Mouse (Mus musculus) ES-E14 (cell line): ENCODE results near the gene Cfap61. TPM values are rescaled to one million over a fixed set of nuclear protein-coding genes. Genes with fewer than 3 reads are reported as not detected.

Experiments
- DNase-seq: peaks from one replicate; pipeline ENCODE4 v3.0.0-alpha.2; 2013; ENCODE audit warnings: low read depth, low spot score
- H3K27ac ChIP-seq: 2 replicates; pipeline ENCODE4 v1.5.1; 2012; ENCODE audit warnings: low read depth, mild to moderate bottlenecking, low read length, moderate library complexity, mixed read lengths; ENCODE audit not compliant: poor library complexity, insufficient read depth, severe bottlenecking
- H3K36me3 ChIP-seq: 2 replicates; pipeline ENCODE4 v1.6.1; 2012; ENCODE audit warnings: mild to moderate bottlenecking, low read length, moderate library complexity, mixed read lengths; ENCODE audit not compliant: control insufficient read depth, poor library complexity, insufficient read depth, severe bottlenecking
- H3K4me1 ChIP-seq, 2 experiments: fragments of 150-350 bp in 1 of 2; sonication (generic) in 1 of 2; 2 replicates each; pipeline ENCODE4 v1.6.1; 2012; ENCODE audit warnings: low read length in 2 of 2, mild to moderate bottlenecking in 1 of 2, mixed read lengths in 1 of 2; ENCODE audit not compliant: control insufficient read depth in 2 of 2, insufficient read depth in 2 of 2, poor library complexity in 1 of 2
- H3K4me3 ChIP-seq, 2 experiments: fragments of 150-350 bp in 1 of 2; sonication (generic) in 1 of 2; 2 replicates each; pipeline ENCODE4 v1.5.1; 2012; ENCODE audit warnings: low read length in 2 of 2, low read depth in 1 of 2, mild to moderate bottlenecking in 1 of 2, mixed read lengths in 1 of 2; ENCODE audit not compliant: insufficient read depth in 1 of 2, poor library complexity in 1 of 2, severe bottlenecking in 1 of 2
- H3K9ac ChIP-seq: 2 replicates; pipeline ENCODE4 v1.6.1; 2012; ENCODE audit warnings: low read depth, mild to moderate bottlenecking, low read length, mixed read lengths; ENCODE audit not compliant: poor library complexity, insufficient read depth, severe bottlenecking
- H3K9me3 ChIP-seq: fragments of 150-350 bp; sonication (generic); 2 replicates; pipeline ENCODE4 v1.6.1; 2012; ENCODE audit warnings: low read depth, mild to moderate bottlenecking, low read length; ENCODE audit not compliant: control insufficient read depth, insufficient read depth
- CHD2 ChIP-seq: IDR thresholded peaks from 2 replicates; pipeline ENCODE4 v1.6.1; 2014; ENCODE audit warnings: mild to moderate bottlenecking, low read depth, low read length, inconsistent platforms
- HCFC1 ChIP-seq: IDR thresholded peaks from 2 replicates; pipeline ENCODE4 v1.6.1; 2012; ENCODE audit warnings: low read length, inconsistent platforms, borderline replicate concordance; ENCODE audit not compliant: insufficient read depth
- MAFK ChIP-seq: IDR thresholded peaks from 2 replicates; pipeline ENCODE4 v1.6.1; 2014; ENCODE audit warnings: mild to moderate bottlenecking, low read depth, low read length, inconsistent platforms; ENCODE audit not compliant: insufficient read depth
- ZC3H11A ChIP-seq: IDR thresholded peaks from 2 replicates; pipeline ENCODE4 v1.6.1; 2012; ENCODE audit warnings: low read depth, mild to moderate bottlenecking, inconsistent platforms, low read length, borderline replicate concordance
- ZNF384 ChIP-seq: IDR thresholded peaks from 2 replicates; pipeline ENCODE4 v1.6.1; 2012; ENCODE audit warnings: low read depth, low read length, inconsistent platforms
- in situ Hi-C, 2 experiments: fragments of 600-800 bp; cut with MboI; formaldehyde crosslinking; loops; one replicate each; pipeline ENCODE4 v1.15.1; 2025; ENCODE audit warnings: low sequenced_read_pairs in 2 of 2, inconsistent platforms in 1 of 2; ENCODE audit not compliant: unreplicated experiment in 2 of 2
- total RNA-seq: library from RNA; depleted of rRNA; stranded (reverse); fragments of 300-350 nt; gene quantifications from 2 replicates; pipeline ENCODE4 v1.2.3, GENCODE M21; 2012

Cfap61 gene
- total RNA-seq, 1 experiment: 0.45 TPM

DNA sequence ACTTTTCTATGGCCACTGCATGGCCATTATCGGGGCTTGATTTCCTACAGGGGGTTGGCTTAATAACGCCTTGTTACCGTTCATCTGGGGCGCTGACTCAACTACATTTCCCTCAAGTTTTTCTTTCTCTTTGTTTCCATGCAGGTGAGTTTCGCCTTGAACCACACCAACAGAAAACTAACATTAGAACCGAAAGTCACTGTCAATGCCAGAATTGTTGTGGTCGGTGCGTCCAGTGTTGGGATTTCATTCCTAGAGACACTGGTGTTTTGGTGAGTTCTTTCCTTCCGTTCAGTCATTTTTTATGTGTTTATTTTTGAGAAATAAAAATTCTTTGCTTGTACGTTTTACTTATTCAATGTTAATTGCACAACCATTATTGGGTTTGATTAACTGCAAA lies 142.5 kb downstream of the Cfap61 start:
- Histone ChIP-seq H3K27ac (no peak overlapping the region), H3K4me3 (no peak overlapping the region), H3K9ac (no peak overlapping the region), H3K36me3 (no peaks in the 10 kb centered on the region), H3K9me3 (no peaks in the 10 kb centered on the region), H3K4me1 (peaks cover 0 to 2% of the 10 kb centered on the region in 2 experiments; a peak in 1 of 4 replicates)
- no peak for DNase-seq
- TF ChIP-seq MAFK (no peak), ZC3H11A (no peak), ZNF384 (no peak), HCFC1 (no peak), CHD2 (no peak)
- in situ Hi-C loops: no loop called here

DNA sequence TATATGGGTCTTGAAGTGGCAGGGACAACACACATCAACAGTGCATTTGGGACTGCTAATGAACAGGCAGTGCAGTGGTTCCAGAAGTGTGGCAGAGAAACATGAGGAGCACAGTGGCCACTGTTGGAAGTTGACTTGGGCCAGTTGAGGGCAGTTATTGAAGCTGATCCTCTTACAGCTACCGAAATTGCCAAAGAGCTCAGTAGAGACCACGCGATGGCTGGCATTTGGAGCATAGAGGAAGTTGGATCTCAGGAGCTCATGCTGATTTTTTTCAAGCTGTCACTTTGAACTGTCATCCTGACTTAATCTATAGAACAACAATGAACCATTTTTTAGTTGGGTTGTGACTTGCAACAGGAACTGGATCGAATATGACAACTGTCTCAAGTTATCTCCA lies 145.7 kb downstream of the Cfap61 start:
- TF ChIP-seq HCFC1: no peak
- TF ChIP-seq ZNF384: no peak
- TF ChIP-seq CHD2: no peak
- TF ChIP-seq MAFK: no peak
- no peak for TF ChIP-seq ZC3H11A
- no peak overlapping the region for H3K9ac ChIP-seq
- H3K9me3 ChIP-seq: no peaks in the 10 kb centered on the region
- in situ Hi-C loops: no loop called here
- DNase-seq: no peak
- no peak overlapping the region for H3K27ac ChIP-seq
- H3K4me1 ChIP-seq: no peaks in the 10 kb centered on the region
- H3K36me3 ChIP-seq: no peaks in the 10 kb centered on the region
- H3K4me3 ChIP-seq: no peak overlapping the region

DNA sequence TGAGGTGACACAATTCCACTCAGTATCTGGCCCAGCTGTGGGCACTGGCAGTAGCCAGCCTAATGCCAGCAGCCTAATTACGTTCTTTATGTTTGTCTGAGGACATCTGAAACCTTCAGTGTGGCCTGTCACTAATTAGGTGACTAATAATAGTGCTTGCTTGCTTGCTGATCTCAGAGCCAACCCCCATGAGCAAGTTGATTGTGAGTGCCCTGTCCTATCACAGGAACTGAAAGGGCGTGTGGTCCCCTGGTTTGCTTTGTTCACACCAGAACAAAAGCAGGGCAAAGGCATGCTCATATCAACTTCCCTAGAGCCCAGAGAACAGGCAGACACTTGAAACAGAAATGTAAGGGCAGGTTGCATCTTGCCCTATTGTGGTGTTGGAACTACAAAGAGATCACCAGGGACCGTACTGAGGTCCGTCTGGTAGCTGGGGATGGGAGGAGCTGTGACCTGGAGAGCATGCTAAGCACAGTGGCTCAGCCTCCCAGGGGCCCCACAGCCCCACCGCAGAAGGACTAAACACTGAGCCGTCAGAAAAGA lies 148.8 kb downstream of the Cfap61 start:
- no peaks in the 10 kb centered on the region for H3K4me1 ChIP-seq
- H3K36me3 ChIP-seq: no peaks in the 10 kb centered on the region
- H3K4me3 ChIP-seq: no peak overlapping the region
- no peak overlapping the region for H3K27ac ChIP-seq
- TF ChIP-seq ZC3H11A (no peak), MAFK (no peak), HCFC1 (no peak), CHD2 (no peak), ZNF384 (no peak)
- H3K9me3 ChIP-seq: no peaks in the 10 kb centered on the region
- no peak overlapping the region for H3K9ac ChIP-seq
- DNase-seq: no peak
- in situ Hi-C loops: no loop called here

DNA sequence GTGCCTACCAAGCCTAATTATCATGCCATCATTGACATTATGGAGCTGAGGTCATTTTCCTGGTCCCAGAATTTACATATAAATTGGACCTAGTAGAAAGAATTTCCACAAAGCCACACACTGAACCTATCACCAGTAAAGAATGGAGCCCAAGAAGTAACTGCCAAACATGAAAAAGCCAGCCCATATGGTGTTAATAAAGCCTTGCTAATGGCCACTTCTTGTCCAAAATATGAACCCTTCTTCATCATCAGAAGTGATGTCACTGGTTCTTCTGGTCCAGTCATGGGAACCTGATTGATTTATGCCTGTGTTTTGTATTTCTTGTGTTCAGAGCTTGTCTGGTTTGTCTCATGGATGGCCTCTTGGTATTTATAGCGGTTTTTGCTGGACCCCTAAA lies 152.8 kb downstream of the Cfap61 start:
- Histone ChIP-seq H3K4me3 (no peak overlapping the region), H3K9ac (no peak overlapping the region), H3K36me3 (no peaks in the 10 kb centered on the region), H3K9me3 (no peaks in the 10 kb centered on the region), H3K4me1 (no peaks in the 10 kb centered on the region), H3K27ac (no peak overlapping the region)
- TF ChIP-seq HCFC1 (no peak), ZNF384 (no peak), ZC3H11A (no peak), MAFK (no peak), CHD2 (no peak)
- in situ Hi-C loops: no loop called here
- no peak for DNase-seq

DNA sequence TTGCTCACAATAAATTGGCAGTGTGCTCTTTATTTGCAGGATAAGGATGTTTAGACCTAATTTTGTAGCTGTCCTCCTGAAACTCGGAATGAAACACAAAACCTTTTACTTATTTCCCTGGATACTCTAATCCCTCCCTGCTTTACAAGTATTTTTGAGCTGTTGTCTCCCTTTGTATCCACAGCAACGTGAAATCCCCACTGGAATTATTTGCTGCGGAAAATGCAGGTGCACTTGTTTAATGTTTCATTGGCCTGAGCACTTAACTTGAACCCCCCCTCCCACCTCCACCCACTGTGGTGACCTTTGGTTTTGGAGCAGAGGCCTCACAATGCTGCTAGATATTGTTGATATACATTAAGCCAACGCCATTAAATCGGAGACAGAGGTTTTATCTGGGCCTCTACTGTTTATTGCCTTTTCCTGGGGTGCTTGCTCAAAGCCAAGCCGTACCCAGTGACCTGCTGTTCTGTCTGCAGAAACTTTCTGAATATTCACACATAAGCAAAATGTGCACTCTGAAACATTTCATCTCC lies 154.6 kb downstream of the Cfap61 start:
- Histone ChIP-seq H3K4me3 (no peak overlapping the region), H3K27ac (no peak overlapping the region), H3K9me3 (no peaks in the 10 kb centered on the region), H3K4me1 (peaks cover 0 to 3% of the 10 kb centered on the region in 2 experiments; a peak in 1 of 4 replicates), H3K36me3 (no peaks in the 10 kb centered on the region), H3K9ac (no peak overlapping the region)
- in situ Hi-C loops: no loop called here
- TF ChIP-seq MAFK (no peak), HCFC1 (no peak), ZC3H11A (no peak), CHD2 (no peak), ZNF384 (no peak)
- DNase-seq: no peak
